ENCODE assay signal across 16 mouse cellular contexts in genomic region chr6:16551945-16552673, GRCm38 (mm10).
DNase-seq lines count a peak whose midpoint lies in the region; ATAC-seq and TF ChIP-seq lines count a peak whose summit lies in the region.
"Had no signal": no experiment of that assay in that cellular context is flagged by ENCODE, and none has a peak within 500 bp of the region (broad histone marks: within the 10 kb centered on the region; RNA-seq: fewer than 3 reads in every experiment).

No protein-coding gene starts in this region.

- no peaks in the 10 kb centered on the region for H3K9me3 ChIP-seq in midbrain, embryonic 11.5 days (ENCODE audit: control insufficient read depth, low read length)
- H3K9me3 ChIP-seq in midbrain, embryonic 10.5 days (replicated peaks): no peaks in the 10 kb centered on the region
- H3K9me3 ChIP-seq in limb, embryonic 12.5 days: no peaks in the 10 kb centered on the region
- H3K9me3 ChIP-seq: G1E; heart, embryonic 15.5 days; lung, embryonic 15.5 days had no signal

- no peaks in the 10 kb centered on the region for H3K27me3 ChIP-seq in midbrain, embryonic 11.5 days (ENCODE audit: control insufficient read depth, insufficient read depth, low read length)
- H3K27me3 ChIP-seq in midbrain, embryonic 10.5 days (ENCODE audit: low read depth, poor library complexity, severe bottlenecking): no peaks in the 10 kb centered on the region
- H3K27me3 ChIP-seq in limb, embryonic 12.5 days: no peaks in the 10 kb centered on the region
- H3K27me3 ChIP-seq: heart, embryonic 15.5 days; lung, embryonic 15.5 days had no signal

- peak; percentile 2 for DNase-seq in adrenal gland, postnatal 10 days
- DNase-seq in adrenal gland, adult (ENCODE audit: inconsistent age in 2 of 2, low spot score in 1 of 2): no peak
- peak; percentile 56 for DNase-seq in midbrain, embryonic 11.5 days (ENCODE audit: low spot score, missing footprints)
- no peak for DNase-seq in midbrain, embryonic 10.5 days (ENCODE audit: low spot score)
- peak; percentile 55 for DNase-seq in brain, embryonic 14.5 days (ENCODE audit: low read depth)
- DNase-seq in adipocyte (ENCODE audit: low spot score): no peak
- no peak for DNase-seq in lung, postnatal 14 days
- DNase-seq: cerebellum, postnatal 25 days; heart, adult 2 months; kidney, adult 18-20 months; kidney, postnatal 4 days had no signal

- no peak for TF ChIP-seq POLR2A in brain, embryonic 14.5 days (IDR thresholded peaks at IDR 0.05; ENCODE audit: borderline replicate concordance, extremely low read depth, insufficient read depth, insufficient read length, poor library complexity, severe bottlenecking)

- WGBS in midbrain, embryonic 11.5 days: 77% methylated on average over 7 of the region's 7 CpGs
- 79% methylated on average over 7 of the region's 7 CpGs for WGBS in midbrain, embryonic 10.5 days
- WGBS in limb, embryonic 12.5 days: 15% methylated on average over 7 of the region's 7 CpGs

- no peak for TF ChIP-seq CTCF in brain, embryonic 14.5 days (IDR thresholded peaks at IDR 0.05; ENCODE audit: borderline replicate concordance, extremely low read depth, insufficient read depth, insufficient read length)

- no peak overlapping the region for H3K27ac ChIP-seq in midbrain, embryonic 11.5 days (ENCODE audit: low read depth, low read length)
- no peak overlapping the region for H3K27ac ChIP-seq in midbrain, embryonic 10.5 days (replicated peaks)
- peak overlapping the region; percentile 79 for H3K27ac ChIP-seq in limb, embryonic 12.5 days
- H3K27ac ChIP-seq: heart, adult 2 months; heart, embryonic 15.5 days; lung, embryonic 15.5 days had no signal

- no peak overlapping the region for H3K4me2 ChIP-seq in midbrain, embryonic 11.5 days
- no peak overlapping the region for H3K4me2 ChIP-seq in limb, embryonic 12.5 days
- H3K4me2 ChIP-seq: heart, embryonic 15.5 days; lung, embryonic 15.5 days had no signal

- no peaks in the 10 kb centered on the region; the same call in 1 of the 2 replicates for H3K4me1 ChIP-seq in midbrain, embryonic 11.5 days (ENCODE audit: control insufficient read depth, insufficient read depth, low read length)
- peaks cover 14% of the 10 kb centered on the region for H3K4me1 ChIP-seq in midbrain, embryonic 10.5 days
- peaks cover 38% of the 10 kb centered on the region for H3K4me1 ChIP-seq in limb, embryonic 12.5 days (replicated peaks)
- H3K4me1 ChIP-seq: heart, embryonic 15.5 days had no signal

- no peak overlapping the region for H3K9ac ChIP-seq in midbrain, embryonic 11.5 days (ENCODE audit: low read length)
- H3K9ac ChIP-seq in limb, embryonic 12.5 days (replicated peaks): no peak overlapping the region
- H3K9ac ChIP-seq: heart, embryonic 15.5 days; lung, embryonic 15.5 days had no signal

- no peaks in the 10 kb centered on the region for H3K36me3 ChIP-seq in midbrain, embryonic 11.5 days (ENCODE audit: control insufficient read depth, insufficient read depth, low read length)
- no peaks in the 10 kb centered on the region for H3K36me3 ChIP-seq in midbrain, embryonic 10.5 days
- no peaks in the 10 kb centered on the region for H3K36me3 ChIP-seq in limb, embryonic 12.5 days
- H3K36me3 ChIP-seq: G1E; heart, embryonic 15.5 days; lung, embryonic 15.5 days had no signal

- H3K4me3 ChIP-seq in midbrain, embryonic 11.5 days (ENCODE audit: low read depth, low read length): no peak overlapping the region
- H3K4me3 ChIP-seq in midbrain, embryonic 10.5 days: no peak overlapping the region
- no peak overlapping the region for H3K4me3 ChIP-seq in limb, embryonic 12.5 days (replicated peaks)
- H3K4me3 ChIP-seq: heart, adult 2 months; heart, embryonic 15.5 days; lung, embryonic 15.5 days had no signal

- no peak for ATAC-seq in midbrain, embryonic 11.5 days (ENCODE audit: low FRiP score)
- ATAC-seq in limb, embryonic 12.5 days (ENCODE audit: insufficient number of reproducible peaks, insufficient read depth, low FRiP score, low TSS enrichment, low read depth): peak; percentile 87
- ATAC-seq: CD4-positive, CD25-positive, alpha-beta regulatory T cell, adult 4 months had no signal

Comparison
In these comparisons a context has a peak if more than half of its experiments do, and no peak if none do; other contexts are left out.
1. DNase-seq: peak in adrenal gland, postnatal 10 days (single experiment), midbrain, embryonic 11.5 days (single experiment) and brain, embryonic 14.5 days (single experiment); none in adrenal gland, adult (0 of 2), midbrain, embryonic 10.5 days (single experiment), adipocyte (single experiment) and lung, postnatal 14 days (single experiment).